Mouse (Mus musculus): Measurements from ENCODE around the gene Iqcc. TPM values are rescaled to one million over a fixed set of nuclear protein-coding genes. Genes with fewer than 3 reads are reported as not detected.

The Iqcc gene
- total RNA-seq, 2 experiments from 2014 or later, result 30.1 to 34.8 TPM

DNA sequence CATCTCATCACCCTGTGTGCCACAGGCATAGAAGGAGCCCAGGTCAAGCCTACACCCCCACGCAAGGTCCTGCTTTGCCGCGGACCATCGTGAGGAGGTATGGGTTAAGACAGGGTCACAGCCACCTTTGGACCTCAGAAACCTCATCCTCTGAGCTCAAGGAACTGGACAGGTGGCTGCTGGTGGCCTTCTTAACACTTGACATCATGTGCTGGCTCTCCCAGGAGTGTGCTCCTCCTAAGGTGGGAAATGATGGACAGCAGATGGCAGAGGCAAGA, 45.9 kb downstream of the Iqcc start:
- no peak overlapping the region for H3K27ac ChIP-seq
- H3K4me3 ChIP-seq, result no peak overlapping the region
- no peak for DNase-seq (ENCODE audit: extremely low spot score in 1 of 2, low spot score in 2 of 2)
- intact Hi-C loops (cut with DNase I), result no loop called here
- no peak for TF ChIP-seq CTCF (IDR thresholded peaks at IDR 0.05)

DNA sequence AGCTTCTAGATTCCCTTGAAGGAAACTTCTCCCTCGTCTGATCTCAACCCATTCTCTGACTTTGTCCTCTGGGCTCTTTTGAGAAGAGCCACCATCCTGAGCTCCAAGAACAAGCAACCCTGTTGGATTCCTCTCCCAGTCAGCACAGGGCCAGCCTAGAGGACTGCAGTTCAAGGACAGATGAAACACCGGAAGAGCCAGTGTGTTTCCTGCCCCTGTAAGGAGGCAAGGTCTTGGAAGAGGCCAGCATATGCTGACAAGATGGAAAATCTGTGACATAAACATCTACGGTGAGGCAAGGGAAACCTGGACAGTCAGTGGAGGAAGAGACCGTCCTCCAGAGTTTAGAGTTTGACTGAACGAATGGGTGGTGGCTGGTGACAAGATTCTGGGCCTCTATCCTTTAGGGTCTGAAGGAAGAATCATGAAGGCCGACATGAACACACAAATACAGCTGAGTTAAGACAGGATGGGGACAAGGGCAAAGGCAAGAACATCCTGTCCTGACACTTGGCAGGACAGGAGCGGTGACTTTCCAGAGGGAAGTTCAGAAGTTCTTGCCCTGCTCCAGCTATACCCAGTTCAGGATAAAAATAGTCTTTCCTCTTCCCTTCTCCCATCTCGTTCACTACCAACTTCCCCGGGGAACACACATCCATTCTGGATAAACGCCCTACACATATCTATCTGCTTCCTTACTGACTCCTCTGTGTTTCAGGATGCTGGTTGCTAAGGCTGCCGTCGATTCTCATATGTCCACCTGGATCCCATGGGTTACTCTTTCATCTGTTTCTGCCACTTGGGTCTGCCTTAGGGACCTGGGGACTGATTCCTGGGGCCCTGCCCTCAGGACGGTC, 46.4 kb downstream of the Iqcc start:
- Histone ChIP-seq H3K4me3 (no peak overlapping the region), H3K27ac (no peak overlapping the region)
- no peak for TF ChIP-seq CTCF (IDR thresholded peaks at IDR 0.05)
- intact Hi-C loops (cut with DNase I), result no loop called here
- no peak for DNase-seq (ENCODE audit: extremely low spot score in 1 of 2, low spot score in 2 of 2)

DNA sequence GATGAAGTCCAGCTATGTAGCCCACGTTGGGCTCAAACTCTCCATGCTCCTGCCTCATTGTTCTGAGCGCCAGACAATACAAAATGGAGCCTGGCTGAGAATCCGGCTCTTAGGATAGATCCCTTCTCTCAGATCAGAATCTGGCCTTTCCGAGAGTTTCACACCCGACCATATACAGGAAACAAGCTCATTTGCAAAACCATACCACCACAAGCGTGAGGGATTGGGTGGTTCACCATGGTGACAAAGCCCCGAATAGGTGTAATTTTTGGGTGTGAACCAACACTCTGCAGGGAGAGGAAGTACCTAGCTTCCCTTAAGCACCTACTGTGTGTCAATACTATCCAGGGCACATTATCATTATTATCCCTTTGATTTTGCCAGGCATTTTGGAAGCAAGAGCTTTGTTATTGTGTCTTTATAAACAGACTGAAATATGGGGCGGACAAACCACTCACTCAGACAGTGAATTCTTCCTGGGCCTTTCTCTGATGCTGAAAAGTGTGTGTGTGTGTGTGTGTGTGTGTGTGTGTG, 47.3 kb downstream of the Iqcc start:
- DNase-seq (ENCODE audit: extremely low spot score in 1 of 2, low spot score in 2 of 2), result no peak
- Histone ChIP-seq H3K27ac (no peak overlapping the region), H3K4me3 (no peak overlapping the region)
- intact Hi-C loops (cut with DNase I), result no loop called here
- no peak for TF ChIP-seq CTCF (IDR thresholded peaks at IDR 0.05)

DNA sequence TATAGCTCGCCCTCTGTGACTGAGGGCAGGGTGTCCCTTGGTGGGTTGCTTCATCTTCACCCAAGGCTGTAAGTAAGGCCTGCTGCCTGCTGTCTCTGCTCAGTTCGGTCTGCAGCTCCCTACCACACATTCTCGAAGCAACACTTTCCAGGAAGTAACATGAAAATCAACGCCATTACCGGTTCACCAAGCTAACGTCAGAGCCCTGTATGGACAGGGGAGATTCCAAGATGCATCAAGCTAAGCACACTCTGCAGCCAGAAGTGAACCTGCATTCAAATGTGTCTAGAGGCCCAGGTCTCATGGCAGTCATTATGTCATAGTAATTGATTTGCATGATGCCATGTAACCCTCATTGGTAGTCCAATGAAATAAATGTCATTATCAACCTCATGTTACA, 48.9 kb downstream of the Iqcc start:
- no peak for DNase-seq (ENCODE audit: extremely low spot score in 1 of 2, low spot score in 2 of 2)
- no peak overlapping the region for H3K27ac ChIP-seq
- intact Hi-C loops (cut with DNase I), result no loop called here
- no peak overlapping the region for H3K4me3 ChIP-seq
- no peak for TF ChIP-seq CTCF (IDR thresholded peaks at IDR 0.05)

DNA sequence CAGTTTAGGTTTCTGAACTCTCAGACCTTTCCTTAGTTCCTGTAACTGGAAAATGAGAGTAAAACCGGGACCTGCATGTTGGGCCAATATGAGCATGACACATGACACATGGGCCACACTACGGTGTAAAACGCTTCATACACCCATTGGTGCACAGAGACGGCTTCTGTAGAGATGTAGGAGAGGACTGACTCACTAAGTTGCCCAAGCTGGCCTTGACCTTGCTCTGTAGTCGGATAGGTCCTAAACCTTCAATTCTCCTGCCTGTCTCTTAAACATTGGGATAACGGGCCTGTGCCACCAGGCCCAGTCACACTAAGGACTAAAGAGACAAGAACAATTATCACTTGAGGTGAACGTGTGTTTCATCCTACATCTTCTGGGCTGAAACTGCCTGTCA, 50.5 kb downstream of the Iqcc start:
- no peak overlapping the region for H3K4me3 ChIP-seq
- DNase-seq (ENCODE audit: extremely low spot score in 1 of 2, low spot score in 2 of 2), result no peak
- H3K27ac ChIP-seq, result no peak overlapping the region
- intact Hi-C loops (cut with DNase I), result no loop called here
- TF ChIP-seq CTCF (IDR thresholded peaks at IDR 0.05), result no peak

DNA sequence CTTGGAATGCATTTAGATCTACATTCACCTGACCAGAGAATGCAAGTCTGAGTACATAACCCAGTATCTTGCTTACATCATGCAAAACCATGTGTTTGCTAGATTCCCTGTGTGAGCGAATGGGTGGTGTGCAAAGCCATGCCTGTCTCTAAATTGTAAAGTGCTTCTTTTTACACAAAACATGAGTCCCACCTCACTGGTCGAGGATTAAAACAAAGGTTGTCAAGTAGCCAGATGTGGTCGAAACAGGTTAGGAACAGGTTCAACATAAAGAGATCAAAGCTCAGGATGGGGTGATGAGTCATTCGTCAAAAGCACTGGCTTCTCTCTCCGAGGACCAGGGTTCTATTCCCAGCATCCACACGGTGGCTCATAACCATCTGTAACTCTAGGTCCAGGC, 53.8 kb downstream of the Iqcc start:
- intact Hi-C loops (cut with DNase I), result no loop called here
- DNase-seq (ENCODE audit: extremely low spot score in 1 of 2, low spot score in 2 of 2), result no peak
- TF ChIP-seq CTCF (IDR thresholded peaks at IDR 0.05), result no peak
- Histone ChIP-seq H3K27ac (no peak overlapping the region), H3K4me3 (no peak overlapping the region)

Other genes starting within 250 kb of the Iqcc start
- gene Zbtb8a, start 241.0 kb downstream of the Iqcc start, total RNA-seq (2021), result 1 to 10 TPM; 5.1 to 5.8 TPM
- 1 to 10 TPM; 5.0 to 5.2 TPM for gene Zbtb8b, start 178.2 kb downstream of the Iqcc start, total RNA-seq (2021)
- 10 to 100 TPM; 56.6 to 57.8 TPM for gene Bsdc1, start 157.5 kb downstream of the Iqcc start, total RNA-seq (2021)
- not detected for gene Tssk3, start 128.1 kb downstream of the Iqcc start, total RNA-seq (2021)
- under 1 TPM in 1 of 2 experiments, not detected in 1; 0.91 TPM for gene Fam229a, start 127.9 kb downstream of the Iqcc start, total RNA-seq (2021)
- 100 to 1,000 TPM in 1 of 2 experiments, 10 to 100 TPM in 1; 96.0 to 102 TPM for gene Marcksl1, start 105.5 kb downstream of the Iqcc start, total RNA-seq (2021)
- gene Hdac1, start 76.4 kb downstream of the Iqcc start, total RNA-seq (2021), result 10 to 100 TPM; 26.5 to 29.5 TPM
- 1 to 10 TPM; 2.2 to 2.4 TPM for gene Lck, start 45.5 kb downstream of the Iqcc start, total RNA-seq (2021)
- gene Fam167b, start 40.5 kb downstream of the Iqcc start, total RNA-seq (2021), result under 1 TPM; 0.40 to 0.77 TPM
- 100 to 1,000 TPM; 124 to 129 TPM for gene Eif3i, start 18.5 kb downstream of the Iqcc start, total RNA-seq (2021)
- 10 to 100 TPM; 89.3 to 94.8 TPM for gene Tmem234, start 18.4 kb downstream of the Iqcc start, total RNA-seq (2021)
- gene Dcdc2b, start 4.8 kb downstream of the Iqcc start, total RNA-seq (2021), result 1 to 10 TPM; 5.7 to 6.2 TPM
- gene Ccdc28b, start 4.8 kb upstream of the Iqcc start, total RNA-seq (2021), result 10 to 100 TPM; 50.9 to 67.0 TPM
- 10 to 100 TPM; 42.1 to 52.1 TPM for gene Txlna, start 22.0 kb upstream of the Iqcc start, total RNA-seq (2021)
- gene Kpna6, start 53.7 kb upstream of the Iqcc start, total RNA-seq (2021), result 10 to 100 TPM; 84.2 to 94.0 TPM
- gene Tmem39b, start 77.7 kb upstream of the Iqcc start, total RNA-seq (2021), result 10 to 100 TPM; 14.5 to 14.9 TPM
- 10 to 100 TPM; 89.7 to 92.6 TPM for gene Khdrbs1, start 123.2 kb upstream of the Iqcc start, total RNA-seq (2021)
- 100 to 1,000 TPM; 126 to 131 TPM for gene Ptp4a2, start 192.1 kb upstream of the Iqcc start, total RNA-seq (2021)